Mouse (Mus musculus): ENCODE data around the gene 2700081O15Rik. TPM values are rescaled to one million over a fixed set of nuclear protein-coding genes. Genes with fewer than 3 reads are reported as not detected.

The 2700081O15Rik gene
- polyA plus RNA-seq, 2 experiments: 13.7 to 98.9 TPM

GRCm38 (mm10) chr19:7441493-7441892 is 24.1 kb downstream of the 2700081O15Rik start:
- Histone ChIP-seq H3K4me2 (replicated peaks; ENCODE audit: low read depth, low read length, severe bottlenecking) (no peak overlapping the region; the same call in 1 of the 2 replicates), H3K4me3 (replicated peaks; ENCODE audit: low read length) (0 out of 2 replicates have a peak overlapping the region, but pooled peaks have one; percentile 4)
- 46% methylated on average over 14 of the region's 14 CpGs for WGBS

GRCm38 (mm10) chr19:7445105-7445504 is 27.7 kb downstream of the 2700081O15Rik start:
- Histone ChIP-seq H3K27ac (replicated peaks; ENCODE audit: low read depth, low read length) (no peak overlapping the region), H3K4me2 (replicated peaks; ENCODE audit: low read depth, low read length, severe bottlenecking) (no peak overlapping the region), H3K4me1 (ENCODE audit: control insufficient read depth, insufficient read depth, low read length) (peaks cover 4% of the 10 kb centered on the region; the same call in 1 of the 2 replicates), H3K4me3 (replicated peaks; ENCODE audit: low read length) (no peak overlapping the region), H3K9ac (ENCODE audit: low read depth, low read length, severe bottlenecking) (no peak overlapping the region), H3K27me3 (ENCODE audit: control insufficient read depth, insufficient read depth, low read length) (no peaks in the 10 kb centered on the region), H3K9me3 (ENCODE audit: control insufficient read depth, low read length) (no peaks in the 10 kb centered on the region), H3K36me3 (ENCODE audit: control insufficient read depth, insufficient read depth, low read length) (peaks cover 7% of the 10 kb centered on the region)
- 90% methylated on average over 2 of the region's 2 CpGs for WGBS
- DNase-seq (ENCODE audit: low spot score): no peak
- no peak for TF ChIP-seq POLR2A (IDR thresholded peaks at IDR 0.05; ENCODE audit: borderline replicate concordance, extremely low read depth, insufficient read depth, insufficient read length)
- ATAC-seq (ENCODE audit: low FRiP score, low read depth): no peak

More at GRCm38 (mm10) chr19:7441493-7441892, 24.1 kb downstream of the 2700081O15Rik start:
- no peak for TF ChIP-seq POLR2A (IDR thresholded peaks at IDR 0.05; ENCODE audit: borderline replicate concordance, extremely low read depth, insufficient read depth, insufficient read length)
- no peaks in the 10 kb centered on the region for H3K9me3 ChIP-seq (ENCODE audit: control insufficient read depth, low read length)
- ATAC-seq (ENCODE audit: low FRiP score, low read depth): peak; percentile 44
- H3K4me1 ChIP-seq (ENCODE audit: control insufficient read depth, insufficient read depth, low read length): peaks cover 4% of the 10 kb centered on the region; the same call in 1 of the 2 replicates
- no peaks in the 10 kb centered on the region for H3K27me3 ChIP-seq (ENCODE audit: control insufficient read depth, insufficient read depth, low read length)
- peaks cover 7% of the 10 kb centered on the region for H3K36me3 ChIP-seq (ENCODE audit: control insufficient read depth, insufficient read depth, low read length)
- DNase-seq (ENCODE audit: low spot score): peak; percentile 73
- peak overlapping the region; percentile 21 for H3K9ac ChIP-seq (ENCODE audit: low read depth, low read length, severe bottlenecking)
- no peak overlapping the region for H3K27ac ChIP-seq (replicated peaks; ENCODE audit: low read depth, low read length)

GRCm38 (mm10) chr19:7445596-7445995 is 28.2 kb downstream of the 2700081O15Rik start:
- TF ChIP-seq POLR2A (IDR thresholded peaks at IDR 0.05; ENCODE audit: borderline replicate concordance, extremely low read depth, insufficient read depth, insufficient read length): no peak

GRCm38 (mm10) chr19:7456803-7457202 is 39.4 kb downstream of the 2700081O15Rik start:
- no peak for TF ChIP-seq POLR2A (IDR thresholded peaks at IDR 0.05; ENCODE audit: borderline replicate concordance, extremely low read depth, insufficient read depth, insufficient read length)
- ATAC-seq (ENCODE audit: low FRiP score, low read depth): no peak
- no peak overlapping the region for H3K4me2 ChIP-seq (replicated peaks; ENCODE audit: low read depth, low read length, severe bottlenecking)
- no peak for DNase-seq (ENCODE audit: low spot score)
- H3K36me3 ChIP-seq (ENCODE audit: control insufficient read depth, insufficient read depth, low read length): peaks cover 6% of the 10 kb centered on the region; the same call in 1 of the 2 replicates
- H3K9me3 ChIP-seq (ENCODE audit: control insufficient read depth, low read length): no peaks in the 10 kb centered on the region
- no peak overlapping the region for H3K27ac ChIP-seq (replicated peaks; ENCODE audit: low read depth, low read length)
- 0 out of 2 replicates have a peak, but pooled peaks cover under 1% of the 10 kb centered on the region for H3K4me1 ChIP-seq (ENCODE audit: control insufficient read depth, insufficient read depth, low read length)
- H3K4me3 ChIP-seq (replicated peaks; ENCODE audit: low read length): no peak overlapping the region
- no peaks in the 10 kb centered on the region for H3K27me3 ChIP-seq (ENCODE audit: control insufficient read depth, insufficient read depth, low read length)
- 58% methylated on average over 2 of the region's 2 CpGs for WGBS
- H3K9ac ChIP-seq (ENCODE audit: low read depth, low read length, severe bottlenecking): no peak overlapping the region

More at GRCm38 (mm10) chr19:7445596-7445995, 28.2 kb downstream of the 2700081O15Rik start:
- H3K4me1 ChIP-seq (ENCODE audit: control insufficient read depth, insufficient read depth, low read length): peaks cover 4% of the 10 kb centered on the region; the same call in 1 of the 2 replicates
- H3K9me3 ChIP-seq (ENCODE audit: control insufficient read depth, low read length): no peaks in the 10 kb centered on the region
- H3K4me3 ChIP-seq (replicated peaks; ENCODE audit: low read length): no peak overlapping the region
- H3K9ac ChIP-seq (ENCODE audit: low read depth, low read length, severe bottlenecking): no peak overlapping the region
- peaks cover 7% of the 10 kb centered on the region for H3K36me3 ChIP-seq (ENCODE audit: control insufficient read depth, insufficient read depth, low read length)
- no peak overlapping the region for H3K4me2 ChIP-seq (replicated peaks; ENCODE audit: low read depth, low read length, severe bottlenecking)
- H3K27me3 ChIP-seq (ENCODE audit: control insufficient read depth, insufficient read depth, low read length): no peaks in the 10 kb centered on the region
- 75% methylated on average over 1 of the region's 1 CpGs for WGBS
- DNase-seq (ENCODE audit: low spot score) (no peak), ATAC-seq (ENCODE audit: low FRiP score, low read depth) (no peak)
- no peak overlapping the region for H3K27ac ChIP-seq (replicated peaks; ENCODE audit: low read depth, low read length)

- Histone ChIP-seq H3K27me3 (ENCODE audit: control insufficient read depth, insufficient read depth, low read length) (no peaks in the 10 kb centered on the region), H3K27ac (replicated peaks; ENCODE audit: low read depth, low read length) (no peak overlapping the region), H3K4me3 (replicated peaks; ENCODE audit: low read length) (no peak overlapping the region), H3K4me2 (replicated peaks; ENCODE audit: low read depth, low read length, severe bottlenecking) (no peak overlapping the region), H3K4me1 (ENCODE audit: control insufficient read depth, insufficient read depth, low read length) (no peaks in the 10 kb centered on the region), H3K9ac (ENCODE audit: low read depth, low read length, severe bottlenecking) (no peak overlapping the region), H3K36me3 (ENCODE audit: control insufficient read depth, insufficient read depth, low read length) (peaks cover 6% of the 10 kb centered on the region; the same call in 1 of the 2 replicates), H3K9me3 (ENCODE audit: control insufficient read depth, low read length) (no peaks in the 10 kb centered on the region)
- no peak for TF ChIP-seq POLR2A (IDR thresholded peaks at IDR 0.05; ENCODE audit: borderline replicate concordance, extremely low read depth, insufficient read depth, insufficient read length)
- no peak for ATAC-seq (ENCODE audit: low FRiP score, low read depth)
- DNase-seq (ENCODE audit: low spot score): no peak
These were observed 41.5 kb downstream of the 2700081O15Rik start for GRCm38 (mm10) chr19:7458901-7459300.
